Mouse (Mus musculus): Measurements from ENCODE around the gene Vamp2. TPM values are rescaled to one million over a fixed set of nuclear protein-coding genes. Genes with fewer than 3 reads are reported as not detected.

Vamp2 gene
- polyA plus RNA-seq, 1 experiment from 2014 or later, result 94.7 TPM

DNA sequence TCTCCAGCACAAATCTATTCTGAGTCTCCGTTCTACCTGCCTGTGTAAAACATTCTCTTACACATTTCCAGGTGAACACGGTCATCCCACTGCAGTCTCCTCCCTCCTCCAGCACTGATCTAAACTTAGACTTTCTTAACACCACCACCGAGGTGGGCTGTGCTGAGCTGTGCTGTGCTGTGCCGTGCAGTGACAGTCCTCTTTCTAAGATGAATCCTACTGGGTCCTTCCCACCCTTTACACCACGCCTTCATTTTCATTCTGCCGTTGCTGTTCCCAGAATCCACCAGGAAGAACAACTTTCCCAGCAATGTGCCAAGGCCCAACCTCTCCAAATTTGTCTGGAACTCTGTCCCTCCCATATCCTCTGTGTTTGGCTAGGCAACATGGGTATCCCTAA, 1.9 kb upstream of the Vamp2 start:
- H3K27me3 ChIP-seq (ENCODE audit: control insufficient read depth, insufficient read depth, low read length), result no peaks in the 10 kb centered on the region
- 46% methylated on average over 6 of the region's 6 CpGs for WGBS (ENCODE audit: insufficient replicate concordance)
- no peaks in the 10 kb centered on the region for H3K9me3 ChIP-seq (replicated peaks; ENCODE audit: control insufficient read depth, low read length)
- H3K4me3 ChIP-seq (ENCODE audit: low read depth, low read length), result no peak overlapping the region
- peaks cover 30% of the 10 kb centered on the region for H3K4me1 ChIP-seq (ENCODE audit: control insufficient read depth, insufficient read depth, low read length)
- H3K9ac ChIP-seq (ENCODE audit: low read depth, low read length), result peak overlapping the region; percentile 54; the same call in 1 of the 2 replicates
- H3K36me3 ChIP-seq (ENCODE audit: control insufficient read depth, insufficient read depth, low read length), result 0 out of 2 replicates have a peak, but pooled peaks cover 3% of the 10 kb centered on the region
- peak overlapping the region; percentile 92 for H3K27ac ChIP-seq (ENCODE audit: low read depth, low read length)
- ATAC-seq (replicated peaks; ENCODE audit: insufficient number of reproducible peaks, low FRiP score, low TSS enrichment), result no peak; the same call in 1 of the 2 replicates
- peak overlapping the region; percentile 12; the same call in 1 of the 2 replicates for H3K4me2 ChIP-seq

- H3K9me3 ChIP-seq (replicated peaks; ENCODE audit: control insufficient read depth, low read length), result no peaks in the 10 kb centered on the region
- peak overlapping the region; percentile 54 for H3K9ac ChIP-seq (ENCODE audit: low read depth, low read length)
- H3K36me3 ChIP-seq (ENCODE audit: control insufficient read depth, insufficient read depth, low read length), result 0 out of 2 replicates have a peak, but pooled peaks cover 3% of the 10 kb centered on the region
- peaks cover 34% of the 10 kb centered on the region for H3K4me1 ChIP-seq (ENCODE audit: control insufficient read depth, insufficient read depth, low read length)
- H3K4me3 ChIP-seq (ENCODE audit: low read depth, low read length), result no peak overlapping the region
- H3K27me3 ChIP-seq (ENCODE audit: control insufficient read depth, insufficient read depth, low read length), result no peaks in the 10 kb centered on the region
- H3K4me2 ChIP-seq, result peak overlapping the region; percentile 75; the same call in 1 of the 2 replicates
- H3K27ac ChIP-seq (ENCODE audit: low read depth, low read length), result peak overlapping the region; percentile 92
- 25% methylated on average over 4 of the region's 4 CpGs for whole genome bisulfite sequencing (ENCODE audit: insufficient replicate concordance)
- ATAC-seq (replicated peaks; ENCODE audit: insufficient number of reproducible peaks, low FRiP score, low TSS enrichment), result no peak; the same call in 1 of the 2 replicates
Measured at GRCm38 (mm10) chr11:69087082-69087481, 1.2 kb upstream of the Vamp2 start.

DNA sequence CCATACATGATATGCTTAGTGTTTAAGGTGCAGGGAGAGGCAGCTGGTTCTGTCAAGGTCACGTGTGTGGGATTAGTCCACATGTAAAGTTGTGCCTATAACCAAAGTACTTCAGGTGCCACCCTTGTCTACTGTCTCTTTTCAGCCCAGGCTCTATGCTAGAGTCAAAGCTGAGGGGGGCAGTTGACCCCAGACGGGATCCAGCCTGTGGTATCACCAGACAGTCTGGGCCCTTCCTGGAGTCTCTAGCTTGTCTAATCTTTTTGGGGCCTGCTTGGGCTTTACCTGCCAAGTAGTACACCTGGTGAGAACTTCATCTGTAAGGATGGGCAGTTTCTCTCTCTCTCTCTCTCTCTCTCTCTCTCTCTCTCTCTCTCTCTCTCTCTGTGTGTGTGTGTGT, 693 bp upstream of the Vamp2 start:
- no peaks in the 10 kb centered on the region for H3K9me3 ChIP-seq (replicated peaks; ENCODE audit: control insufficient read depth, low read length)
- 51% methylated on average over 2 of the region's 2 CpGs for WGBS (ENCODE audit: insufficient replicate concordance)
- H3K4me3 ChIP-seq (ENCODE audit: low read depth, low read length), result peak overlapping the region; percentile 76; the same call in 1 of the 2 replicates
- H3K27me3 ChIP-seq (ENCODE audit: control insufficient read depth, insufficient read depth, low read length), result no peaks in the 10 kb centered on the region
- peak overlapping the region; percentile 75 for H3K4me2 ChIP-seq
- ATAC-seq (replicated peaks; ENCODE audit: insufficient number of reproducible peaks, low FRiP score, low TSS enrichment), result no peak
- H3K36me3 ChIP-seq (ENCODE audit: control insufficient read depth, insufficient read depth, low read length), result 0 out of 2 replicates have a peak, but pooled peaks cover 3% of the 10 kb centered on the region
- peak overlapping the region; percentile 92 for H3K27ac ChIP-seq (ENCODE audit: low read depth, low read length)
- peaks cover 36% of the 10 kb centered on the region for H3K4me1 ChIP-seq (ENCODE audit: control insufficient read depth, insufficient read depth, low read length)
- peak overlapping the region; percentile 96; the same call in 1 of the 2 replicates for H3K9ac ChIP-seq (ENCODE audit: low read depth, low read length)

- 10% methylated on average over 25 of the region's 25 CpGs for whole genome bisulfite sequencing (ENCODE audit: insufficient replicate concordance)
- ATAC-seq (replicated peaks; ENCODE audit: insufficient number of reproducible peaks, low FRiP score, low TSS enrichment), result no peak
Measured at GRCm38 (mm10) chr11:69088856-69089615, 746 bp downstream of the Vamp2 start.

GRCm38 (mm10) chr11:69089616-69090290, 1.5 kb downstream of the Vamp2 start:
- Histone ChIP-seq H3K4me3 (ENCODE audit: low read depth, low read length) (peak overlapping the region; percentile 76), H3K9ac (ENCODE audit: low read depth, low read length) (peak overlapping the region; percentile 96), H3K4me2 (peak overlapping the region; percentile 75), H3K27ac (ENCODE audit: low read depth, low read length) (no peak overlapping the region), H3K27me3 (ENCODE audit: control insufficient read depth, insufficient read depth, low read length) (no peaks in the 10 kb centered on the region), H3K36me3 (ENCODE audit: control insufficient read depth, insufficient read depth, low read length) (0 out of 2 replicates have a peak, but pooled peaks cover 3% of the 10 kb centered on the region), H3K4me1 (ENCODE audit: control insufficient read depth, insufficient read depth, low read length) (peaks cover 37% of the 10 kb centered on the region), H3K9me3 (replicated peaks; ENCODE audit: control insufficient read depth, low read length) (no peaks in the 10 kb centered on the region)
- no peak for ATAC-seq (replicated peaks; ENCODE audit: insufficient number of reproducible peaks, low FRiP score, low TSS enrichment)
- 84% methylated on average over 12 of the region's 12 CpGs for WGBS (ENCODE audit: insufficient replicate concordance)

More at GRCm38 (mm10) chr11:69088856-69089615, 746 bp downstream of the Vamp2 start:
- peak overlapping the region; percentile 75 for H3K4me2 ChIP-seq
- peak overlapping the region; percentile 76 for H3K4me3 ChIP-seq (ENCODE audit: low read depth, low read length)
- H3K9ac ChIP-seq (ENCODE audit: low read depth, low read length), result peak overlapping the region; percentile 96
- peaks cover 37% of the 10 kb centered on the region for H3K4me1 ChIP-seq (ENCODE audit: control insufficient read depth, insufficient read depth, low read length)
- 0 out of 2 replicates have a peak, but pooled peaks cover 3% of the 10 kb centered on the region for H3K36me3 ChIP-seq (ENCODE audit: control insufficient read depth, insufficient read depth, low read length)
- no peaks in the 10 kb centered on the region for H3K9me3 ChIP-seq (replicated peaks; ENCODE audit: control insufficient read depth, low read length)
- H3K27me3 ChIP-seq (ENCODE audit: control insufficient read depth, insufficient read depth, low read length), result no peaks in the 10 kb centered on the region
- H3K27ac ChIP-seq (ENCODE audit: low read depth, low read length), result peak overlapping the region; percentile 92

GRCm38 (mm10) chr11:69090367-69090766, 2.1 kb downstream of the Vamp2 start:
- H3K27me3 ChIP-seq (ENCODE audit: control insufficient read depth, insufficient read depth, low read length), result no peaks in the 10 kb centered on the region
- H3K9me3 ChIP-seq (replicated peaks; ENCODE audit: control insufficient read depth, low read length), result no peaks in the 10 kb centered on the region
- ATAC-seq (replicated peaks; ENCODE audit: insufficient number of reproducible peaks, low FRiP score, low TSS enrichment), result no peak
- H3K4me2 ChIP-seq, result peak overlapping the region; percentile 29; the same call in 1 of the 2 replicates
- peaks cover 37% of the 10 kb centered on the region for H3K4me1 ChIP-seq (ENCODE audit: control insufficient read depth, insufficient read depth, low read length)
- H3K36me3 ChIP-seq (ENCODE audit: control insufficient read depth, insufficient read depth, low read length), result 0 out of 2 replicates have a peak, but pooled peaks cover 3% of the 10 kb centered on the region
- no peak overlapping the region for H3K9ac ChIP-seq (ENCODE audit: low read depth, low read length)
- no peak overlapping the region for H3K27ac ChIP-seq (ENCODE audit: low read depth, low read length)
- 49% methylated on average over 6 of the region's 6 CpGs for WGBS (ENCODE audit: insufficient replicate concordance)
- H3K4me3 ChIP-seq (ENCODE audit: low read depth, low read length), result 0 out of 2 replicates have a peak overlapping the region, but pooled peaks have one; percentile 10

DNA sequence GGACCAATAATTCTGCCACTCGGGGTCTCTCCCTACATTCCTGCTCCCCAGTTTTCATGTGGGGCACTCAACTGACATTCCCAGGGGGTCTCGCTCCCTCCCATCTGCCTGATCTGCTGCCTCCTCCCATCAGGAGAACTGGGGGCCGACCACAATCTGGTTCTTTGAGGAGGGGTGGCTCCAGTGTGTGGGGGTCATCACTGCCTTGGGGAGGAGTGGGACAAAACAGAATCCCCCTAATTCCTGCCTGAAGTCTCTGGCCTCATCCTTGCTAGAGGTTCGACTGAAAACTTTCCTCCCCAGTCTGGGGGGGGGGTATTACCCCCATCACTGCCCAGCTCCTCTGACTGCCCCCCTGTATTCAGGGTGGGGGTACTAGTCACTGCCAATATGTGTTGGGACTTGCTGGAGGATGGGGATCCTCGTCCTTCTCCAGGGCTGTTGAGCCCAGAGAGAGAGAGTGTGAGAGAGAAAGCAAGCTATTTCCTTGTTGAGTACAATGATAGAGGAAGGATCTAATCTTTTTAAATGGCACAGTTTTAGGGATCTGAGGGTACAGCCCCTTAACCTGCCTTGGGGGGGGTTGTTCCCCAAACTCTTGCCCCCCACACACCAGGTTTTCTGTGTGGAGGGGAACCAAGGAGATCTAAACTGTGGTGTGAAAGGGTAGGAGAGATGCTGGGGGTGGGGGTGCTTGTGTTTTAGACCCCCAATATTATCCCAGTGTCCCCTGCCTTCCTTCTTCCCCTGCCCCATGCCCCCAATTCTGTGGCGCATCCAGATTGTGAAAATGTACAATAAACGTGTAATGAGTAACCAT, 3.5 kb downstream of the Vamp2 start:
- H3K36me3 ChIP-seq (ENCODE audit: control insufficient read depth, insufficient read depth, low read length), result 0 out of 2 replicates have a peak, but pooled peaks cover 3% of the 10 kb centered on the region
- H3K9ac ChIP-seq (ENCODE audit: low read depth, low read length), result no peak overlapping the region
- no peaks in the 10 kb centered on the region for H3K27me3 ChIP-seq (ENCODE audit: control insufficient read depth, insufficient read depth, low read length)
- no peak overlapping the region for H3K4me3 ChIP-seq (ENCODE audit: low read depth, low read length)
- H3K4me2 ChIP-seq, result no peak overlapping the region
- 59% methylated on average over 7 of the region's 7 CpGs for WGBS (ENCODE audit: insufficient replicate concordance)
- H3K4me1 ChIP-seq (ENCODE audit: control insufficient read depth, insufficient read depth, low read length), result peaks cover 40% of the 10 kb centered on the region
- H3K9me3 ChIP-seq (replicated peaks; ENCODE audit: control insufficient read depth, low read length), result no peaks in the 10 kb centered on the region
- no peak for ATAC-seq (replicated peaks; ENCODE audit: insufficient number of reproducible peaks, low FRiP score, low TSS enrichment)
- H3K27ac ChIP-seq (ENCODE audit: low read depth, low read length), result 0 out of 2 replicates have a peak overlapping the region, but pooled peaks have one; percentile 16

DNA sequence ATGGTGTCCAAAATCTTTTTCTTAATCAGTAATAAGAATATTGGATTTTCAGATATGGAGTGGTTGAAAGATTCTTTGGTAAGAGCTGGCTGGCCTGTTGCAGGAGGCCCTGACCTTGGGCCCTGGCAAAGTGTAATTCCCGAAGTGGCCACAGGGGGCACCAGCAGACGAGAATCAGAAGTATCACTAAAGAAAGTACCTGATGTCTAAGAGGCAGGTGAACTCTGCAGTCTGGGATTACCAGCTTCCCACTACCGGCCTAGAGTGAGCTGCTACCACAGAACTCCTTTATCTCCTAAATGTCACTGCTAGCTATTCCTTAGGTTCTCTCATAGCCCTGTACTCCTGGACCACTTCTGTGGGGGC, 4.1 kb downstream of the Vamp2 start:
- no peak overlapping the region for H3K27ac ChIP-seq (ENCODE audit: low read depth, low read length)
- no peak overlapping the region for H3K4me2 ChIP-seq
- H3K4me3 ChIP-seq (ENCODE audit: low read depth, low read length), result no peak overlapping the region
- no peaks in the 10 kb centered on the region for H3K9me3 ChIP-seq (replicated peaks; ENCODE audit: control insufficient read depth, low read length)
- no peaks in the 10 kb centered on the region for H3K27me3 ChIP-seq (ENCODE audit: control insufficient read depth, insufficient read depth, low read length)
- 0% methylated on average over 3 of the region's 3 CpGs for WGBS (ENCODE audit: insufficient replicate concordance)
- H3K9ac ChIP-seq (ENCODE audit: low read depth, low read length), result no peak overlapping the region
- ATAC-seq (replicated peaks; ENCODE audit: insufficient number of reproducible peaks, low FRiP score, low TSS enrichment), result no peak
- 0 out of 2 replicates have a peak, but pooled peaks cover 3% of the 10 kb centered on the region for H3K36me3 ChIP-seq (ENCODE audit: control insufficient read depth, insufficient read depth, low read length)
- H3K4me1 ChIP-seq (ENCODE audit: control insufficient read depth, insufficient read depth, low read length), result peaks cover 40% of the 10 kb centered on the region

Measured in heart, embryonic 11.5 days (tissue).